Comparison of ENCODE assay signal across 15 mouse cellular contexts in the genomic region with DNA sequence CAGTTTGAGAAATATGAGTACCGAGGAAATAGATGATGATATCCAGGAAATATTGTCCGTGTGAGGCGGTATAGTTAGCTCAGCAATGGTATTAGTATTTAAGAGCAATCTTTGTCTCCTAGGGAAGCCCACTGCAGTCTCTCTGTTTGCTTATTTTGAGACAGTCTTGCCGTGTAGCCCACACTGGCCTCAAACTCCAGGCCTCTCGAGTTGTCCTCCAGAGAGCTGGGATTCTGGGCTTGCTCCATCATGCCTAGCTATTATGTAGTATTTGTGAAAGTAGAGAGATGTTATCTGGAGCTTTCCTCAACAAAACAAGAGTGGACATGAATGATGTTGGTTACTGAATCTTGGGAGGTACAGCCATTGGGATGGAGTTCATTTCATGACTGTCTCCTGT.
"Had no signal": no experiment of that assay in that cellular context is flagged by ENCODE, and none has a peak within 500 bp of the region (broad histone marks: within the 10 kb centered on the region; RNA-seq: fewer than 3 reads in every experiment).

No protein-coding gene starts in this region.

- ATAC-seq: liver, embryonic 12.5 days; midbrain, embryonic 13.5 days had no signal

- H3K9me3 ChIP-seq: limb, embryonic 10.5 days; limb, embryonic 13.5 days; liver, embryonic 12.5 days; liver, embryonic 15.5 days; lung, embryonic 15.5 days; midbrain, embryonic 13.5 days had no signal

- H3K4me1 ChIP-seq: limb, embryonic 10.5 days had no signal

- H3K27ac ChIP-seq: limb, embryonic 10.5 days; limb, embryonic 13.5 days; liver, embryonic 12.5 days; liver, embryonic 15.5 days; macrophage; midbrain, embryonic 13.5 days had no signal

- H3K4me2 ChIP-seq: liver, embryonic 12.5 days; liver, embryonic 15.5 days; midbrain, embryonic 13.5 days had no signal

- H3K36me3 ChIP-seq: limb, embryonic 10.5 days; limb, embryonic 13.5 days; liver, embryonic 12.5 days; liver, embryonic 15.5 days; lung, embryonic 15.5 days; midbrain, embryonic 13.5 days had no signal

- DNase-seq: kidney, adult 8-10 months; kidney, postnatal 4 days; liver; lung, adult 18-20 months; right cerebral cortex, postnatal 14 days; right cerebral cortex, postnatal 4 days; thymus, postnatal 14 days; thymus, postnatal 4 days had no signal

- H3K4me3 ChIP-seq: limb, embryonic 10.5 days; limb, embryonic 13.5 days; liver, embryonic 12.5 days; liver, embryonic 15.5 days; lung, embryonic 15.5 days; midbrain, embryonic 13.5 days had no signal

- H3K9ac ChIP-seq: limb, embryonic 13.5 days; liver, embryonic 15.5 days; lung, embryonic 15.5 days; midbrain, embryonic 13.5 days had no signal

- H3K27me3 ChIP-seq: limb, embryonic 13.5 days; liver, embryonic 15.5 days; lung, embryonic 15.5 days; midbrain, embryonic 13.5 days had no signal
